Mouse (Mus musculus): ENCODE measurements at regions not wholly inside any gene's neighbourhood (a gene's known extent, or its start where the extent isn't known, plus 50 kb on each side); places are given as distances from the start of the nearest gene placed in this dataset.

GRCm38 (mm10) chr10:44936976-44937500 lies 130.0 kb upstream of the Prep start:
- TF ChIP-seq CTCF (IDR thresholded peaks at IDR 0.05; ENCODE audit: control insufficient read depth, insufficient read depth, insufficient read length) (no peak), CEBPB (IDR thresholded peaks at IDR 0.05; ENCODE audit: low read depth) (no peak), MAX (IDR thresholded peaks at IDR 0.05) (no peak), USF1 (IDR thresholded peaks at IDR 0.05; ENCODE audit: low read depth) (no peak), MYOG (IDR thresholded peaks at IDR 0.05; ENCODE audit: control insufficient read depth, extremely low read depth, insufficient read length) (no peak)
